Mouse (Mus musculus) gastrocnemius, adult 2 months (tissue): ENCODE measurements around the gene Glrp1. TPM values are rescaled to one million over a fixed set of nuclear protein-coding genes. Genes with fewer than 3 reads are reported as not detected.

Experiments
- DNase-seq: peaks from one replicate; pipeline ENCODE4 v3.0.0; 2022
- H3K27ac ChIP-seq: fragments of 200-600 bp; 2 replicates; pipeline ENCODE4 v1.8.1; 2022; ENCODE audit warnings: mild to moderate bottlenecking
- H3K4me3 ChIP-seq: fragments of 200-600 bp; 2 replicates; pipeline ENCODE4 v1.8.1; 2022; ENCODE audit warnings: mild to moderate bottlenecking, moderate library complexity
- CTCF ChIP-seq: fragments of 200-600 bp; IDR thresholded peaks from 2 replicates; pipeline ENCODE4 v1.8.1; 2022; ENCODE audit warnings: antibody characterized with exemption, mild to moderate bottlenecking, moderate library complexity
- intact Hi-C: fragments of 180-260 bp; cut with DNase I; formaldehyde crosslinking; loops from one replicate; pipeline ENCODE4 v1.15.1; 2025
- total RNA-seq, 2 experiments: library from RNA; stranded (reverse); gene quantifications; 2 replicates each; pipeline ENCODE4 v1.2.3; 2021

Glrp1 gene
- total RNA-seq, 2 experiments from 2014 or later: not detected

DNA sequence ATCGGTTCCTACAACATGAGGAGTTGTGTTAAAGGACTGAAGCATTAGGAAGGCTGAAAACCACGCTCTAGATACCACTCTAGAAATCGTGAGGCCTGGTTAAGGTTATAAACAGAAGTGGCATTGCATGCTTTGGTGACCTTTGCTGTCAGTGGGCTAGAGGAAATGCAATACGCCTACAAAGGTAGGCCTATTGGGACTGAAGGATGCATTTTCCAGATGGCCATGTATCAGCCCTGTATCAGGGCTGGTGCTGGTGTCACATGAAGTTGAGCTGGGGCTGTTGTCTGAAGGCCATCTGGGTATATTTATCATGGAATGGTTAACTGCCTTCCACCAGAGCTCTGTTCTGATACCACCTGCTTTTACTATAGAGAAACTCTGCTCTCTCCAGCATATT is 23.5 kb downstream of the Glrp1 start:
- intact Hi-C loops: no loop called here
- Histone ChIP-seq H3K4me3 (no peak overlapping the region), H3K27ac (no peak overlapping the region)
- DNase-seq: no peak
- no peak for TF ChIP-seq CTCF

DNA sequence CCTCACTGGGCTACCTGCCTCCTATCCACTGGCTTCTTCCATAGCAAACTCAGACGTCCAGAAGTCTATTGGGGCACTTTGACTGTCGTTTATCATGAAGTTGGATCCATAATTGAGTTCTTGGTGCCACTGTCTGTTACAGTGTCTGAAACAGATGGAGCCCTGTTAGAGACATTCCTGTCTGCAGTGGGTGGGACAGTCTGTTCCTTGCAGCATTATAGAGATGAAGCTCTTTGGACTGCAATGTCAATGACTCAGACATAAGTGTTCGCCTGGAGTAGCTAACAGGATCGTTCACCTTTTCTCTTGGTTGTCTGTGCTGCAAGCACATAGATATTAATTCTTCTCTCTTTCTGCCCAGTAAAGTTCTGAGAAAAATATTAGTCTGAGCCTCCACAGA is 25.8 kb downstream of the Glrp1 start:
- Histone ChIP-seq H3K27ac (no peak overlapping the region), H3K4me3 (no peak overlapping the region)
- no peak for TF ChIP-seq CTCF
- intact Hi-C loops: no loop called here
- no peak for DNase-seq

DNA sequence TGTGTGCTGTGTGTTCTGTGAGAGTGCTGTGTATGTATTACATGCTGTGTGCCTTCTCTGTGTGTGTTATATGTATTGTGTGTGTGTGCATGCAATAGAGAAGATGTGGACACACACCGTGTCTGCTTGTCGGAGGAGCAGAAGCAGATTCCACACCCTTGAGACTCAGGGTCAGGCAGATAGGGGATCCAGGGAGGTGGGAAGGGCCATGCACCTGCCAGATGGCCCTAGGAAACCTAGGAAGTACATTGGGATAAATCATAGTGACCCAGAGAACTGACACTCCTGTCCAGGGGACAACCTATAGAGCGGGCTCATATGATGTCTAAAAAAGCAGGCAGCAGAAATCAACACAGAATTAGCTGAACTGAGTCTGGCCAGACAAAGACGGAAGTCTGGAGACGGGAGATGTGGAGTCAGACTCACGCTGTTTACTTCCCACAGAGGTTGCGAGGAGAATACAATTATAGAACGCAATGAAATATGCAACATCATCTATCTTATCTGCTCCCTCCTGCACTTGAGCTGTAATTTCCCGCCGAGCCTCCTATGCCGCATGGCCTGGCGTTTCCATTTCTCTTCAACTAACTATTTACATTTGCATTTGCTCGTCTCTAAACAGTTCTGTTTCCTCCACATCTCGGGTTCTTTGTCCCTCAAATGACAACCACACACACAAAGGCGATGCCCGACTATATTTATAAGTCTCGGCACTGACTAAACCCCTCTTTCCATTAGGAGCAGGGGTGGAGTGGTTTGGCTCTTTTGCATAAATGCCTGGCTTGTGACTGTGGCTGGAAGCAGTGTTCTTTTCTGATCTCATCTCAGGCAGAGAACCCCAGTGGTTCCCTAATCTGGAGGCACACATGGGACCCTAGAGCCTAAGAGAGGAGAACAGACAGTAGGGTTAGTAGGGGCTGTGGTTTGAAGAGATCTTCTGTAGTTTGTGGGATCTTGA is 27.4 kb downstream of the Glrp1 start:
- Histone ChIP-seq H3K27ac (no peak overlapping the region), H3K4me3 (no peak overlapping the region)
- intact Hi-C loops: no loop called here
- TF ChIP-seq CTCF: no peak
- DNase-seq: no peak

DNA sequence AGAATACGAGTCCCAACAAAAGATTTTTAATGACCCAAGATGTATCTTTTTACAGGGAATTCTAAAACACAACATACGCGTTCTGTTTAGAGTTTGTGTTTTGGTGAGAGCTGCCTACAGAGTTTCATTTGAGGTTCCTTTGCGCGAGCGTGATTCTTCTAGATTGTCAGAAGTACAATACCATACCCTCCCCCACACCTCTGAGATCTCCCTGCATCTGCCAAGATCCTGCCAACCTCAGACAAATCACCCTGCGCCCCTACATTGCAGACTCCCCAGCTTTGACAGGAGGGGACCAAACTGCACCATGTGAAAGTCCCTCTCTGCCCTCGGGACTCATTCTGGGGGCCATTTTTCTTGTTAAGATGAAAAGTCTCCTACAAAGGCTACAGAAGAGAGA is 29.3 kb downstream of the Glrp1 start:
- Histone ChIP-seq H3K27ac (no peak overlapping the region), H3K4me3 (no peak overlapping the region)
- TF ChIP-seq CTCF: no peak
- DNase-seq: no peak
- intact Hi-C loops: no loop called here

DNA sequence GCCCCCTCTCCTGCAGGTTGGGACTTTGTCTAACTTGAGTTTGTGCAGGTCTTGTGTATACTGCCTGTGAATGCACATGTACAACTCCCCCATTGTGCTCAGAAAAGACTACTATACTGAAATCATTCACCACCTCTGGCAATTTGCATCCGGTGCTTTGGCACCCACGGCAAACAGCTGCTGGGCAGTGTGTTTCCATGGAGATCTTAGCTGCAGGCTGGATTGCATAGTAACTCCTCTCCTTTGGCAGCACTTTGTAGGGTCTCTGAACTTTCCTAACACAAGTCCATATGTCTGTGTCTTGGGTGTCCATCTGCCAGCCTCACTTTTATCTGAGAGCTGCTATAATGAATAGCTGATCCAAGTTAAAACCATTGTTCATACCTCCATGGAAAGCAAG is 31.7 kb downstream of the Glrp1 start:
- H3K27ac ChIP-seq: no peak overlapping the region
- no peak for TF ChIP-seq CTCF
- no peak for DNase-seq
- intact Hi-C loops: no loop called here
- no peak overlapping the region for H3K4me3 ChIP-seq

DNA sequence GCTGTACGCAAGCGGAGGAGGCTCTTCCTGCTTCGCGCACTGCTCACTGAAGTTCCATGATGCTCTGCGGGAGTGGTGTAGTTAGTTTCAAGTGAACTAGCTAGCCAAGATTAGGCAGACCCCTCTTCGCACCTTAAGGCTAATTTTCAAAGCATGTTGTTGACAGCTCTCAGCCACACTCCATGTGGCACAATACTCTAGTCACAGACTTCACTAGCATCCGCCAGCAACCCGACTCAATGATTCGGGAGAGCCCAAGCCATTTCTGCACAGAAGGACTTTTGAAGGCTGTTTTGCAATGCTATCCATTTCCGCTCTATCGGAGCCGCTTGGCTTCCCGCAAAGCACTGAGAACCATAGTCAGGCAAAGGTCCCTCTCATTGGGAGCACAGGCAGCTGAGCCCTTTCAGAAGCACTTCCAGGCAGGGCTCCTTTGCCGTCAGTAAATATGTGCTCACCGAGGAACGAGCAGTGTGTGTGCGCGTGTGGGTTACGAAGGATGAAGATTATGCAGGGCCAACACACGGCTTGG is 33.2 kb downstream of the Glrp1 start:
- no peak overlapping the region for H3K4me3 ChIP-seq
- intact Hi-C loops: no loop called here
- TF ChIP-seq CTCF: no peak
- no peak for DNase-seq
- H3K27ac ChIP-seq: no peak overlapping the region

DNA sequence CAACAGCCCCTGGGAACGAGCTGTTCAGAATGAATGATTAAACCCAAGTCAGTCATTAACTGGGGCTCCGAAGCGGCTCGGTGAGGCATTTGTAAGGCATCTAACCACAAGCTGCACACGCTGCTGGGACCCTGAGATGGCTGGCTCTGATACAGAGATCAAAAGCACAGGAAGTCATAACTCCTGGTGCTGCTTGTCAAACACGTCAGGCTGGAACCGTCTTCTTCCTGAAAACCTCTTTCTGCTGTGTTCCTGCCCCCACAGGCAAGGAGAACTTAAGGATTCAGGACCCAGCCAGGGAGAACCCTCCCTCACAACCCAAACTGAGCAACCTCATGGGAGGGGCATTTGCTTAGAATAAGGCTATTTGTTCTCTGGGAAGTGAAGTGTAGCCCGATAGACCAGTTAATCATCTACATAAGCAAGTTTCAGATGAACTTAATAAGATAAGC is 34.3 kb downstream of the Glrp1 start:
- no peak for TF ChIP-seq CTCF
- no peak overlapping the region for H3K4me3 ChIP-seq
- no peak overlapping the region for H3K27ac ChIP-seq
- no peak for DNase-seq
- intact Hi-C loops: no loop called here

DNA sequence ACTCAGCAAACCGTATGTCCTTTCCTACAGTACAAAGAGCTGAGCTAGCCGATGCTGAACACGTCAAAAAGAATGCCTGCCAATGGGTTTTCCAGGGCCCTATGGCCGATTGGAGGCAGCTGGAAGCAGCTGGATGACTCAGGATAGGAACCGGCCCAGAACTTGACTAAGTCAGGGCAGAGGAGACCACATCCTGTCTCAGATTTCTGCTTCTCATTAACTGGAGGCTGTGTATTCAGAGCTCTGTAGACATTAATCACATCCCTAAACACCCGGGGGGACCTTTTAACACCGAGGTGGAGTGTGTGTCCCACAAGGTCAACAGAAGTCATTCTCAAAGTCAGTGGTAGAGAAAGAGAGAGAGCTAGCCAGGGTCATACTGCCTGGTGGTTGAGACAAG is 35.3 kb downstream of the Glrp1 start:
- no peak for TF ChIP-seq CTCF
- H3K27ac ChIP-seq: no peak overlapping the region
- H3K4me3 ChIP-seq: no peak overlapping the region
- peak; percentile 56 for DNase-seq
- intact Hi-C loops: no loop called here

DNA sequence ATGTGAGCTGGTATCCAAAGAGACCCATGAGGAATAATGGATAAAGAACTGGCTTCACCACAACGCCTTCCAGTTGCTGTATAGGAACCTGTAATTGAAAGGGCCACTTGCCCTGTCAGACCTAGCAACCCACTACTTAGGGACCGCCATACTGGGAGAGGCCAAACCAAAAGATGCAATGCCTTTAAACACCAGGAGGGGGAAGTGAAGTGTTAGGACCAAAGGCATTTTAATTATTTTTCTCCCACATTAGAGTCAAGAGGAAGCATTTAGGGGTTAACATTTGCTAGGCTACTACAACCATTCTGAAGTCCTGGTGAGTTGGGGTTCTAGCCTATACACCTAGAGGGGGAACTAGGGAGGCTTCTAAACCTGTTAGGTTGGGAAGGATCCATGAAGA is 36.0 kb downstream of the Glrp1 start:
- DNase-seq: no peak
- no peak overlapping the region for H3K27ac ChIP-seq
- no peak for TF ChIP-seq CTCF
- intact Hi-C loops: no loop called here
- H3K4me3 ChIP-seq: no peak overlapping the region

DNA sequence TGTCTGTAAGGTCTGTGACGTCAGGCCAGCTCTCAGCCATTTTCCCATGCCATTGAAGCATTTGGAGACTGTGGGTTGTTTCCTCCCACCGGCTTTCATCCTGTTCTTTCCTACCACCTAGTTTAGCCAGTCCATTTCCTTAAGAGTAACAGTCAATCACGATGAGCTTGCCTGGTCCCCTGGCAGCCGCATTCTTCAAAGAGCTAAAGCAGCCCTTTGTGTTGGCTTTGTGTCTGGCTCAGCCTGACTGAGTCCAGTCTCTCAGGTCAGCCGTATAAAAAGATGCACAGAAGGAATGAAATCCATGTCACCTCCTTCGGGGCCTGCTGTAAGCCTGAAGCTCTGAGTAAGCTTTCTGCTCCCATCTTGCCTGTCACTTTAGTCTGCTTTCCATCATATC is 37.6 kb downstream of the Glrp1 start:
- H3K4me3 ChIP-seq: no peak overlapping the region
- no peak for TF ChIP-seq CTCF
- DNase-seq: no peak
- H3K27ac ChIP-seq: no peak overlapping the region
- intact Hi-C loops: no loop called here

DNA sequence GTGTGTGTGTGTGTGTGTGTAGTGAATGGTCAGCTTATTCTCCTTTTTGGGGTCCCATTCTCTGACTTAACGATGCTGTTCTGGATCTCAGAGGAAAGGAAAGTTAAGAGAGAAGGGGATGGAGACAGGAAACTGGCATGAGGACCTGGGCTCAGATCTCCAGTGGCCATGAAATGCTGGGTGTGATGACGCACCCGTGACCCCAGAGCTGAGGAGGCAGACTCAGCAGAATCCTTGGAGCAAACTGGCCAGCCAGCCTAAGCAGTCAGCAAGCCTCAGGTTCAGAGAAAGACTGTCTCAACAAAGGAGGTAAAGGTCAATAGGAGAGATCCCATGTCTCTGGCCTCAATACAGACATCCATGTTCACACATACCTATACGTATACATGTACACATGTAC is 40.1 kb downstream of the Glrp1 start:
- no peak for DNase-seq
- Histone ChIP-seq H3K27ac (no peak overlapping the region), H3K4me3 (no peak overlapping the region)
- no peak for TF ChIP-seq CTCF
- intact Hi-C loops: no loop called here

DNA sequence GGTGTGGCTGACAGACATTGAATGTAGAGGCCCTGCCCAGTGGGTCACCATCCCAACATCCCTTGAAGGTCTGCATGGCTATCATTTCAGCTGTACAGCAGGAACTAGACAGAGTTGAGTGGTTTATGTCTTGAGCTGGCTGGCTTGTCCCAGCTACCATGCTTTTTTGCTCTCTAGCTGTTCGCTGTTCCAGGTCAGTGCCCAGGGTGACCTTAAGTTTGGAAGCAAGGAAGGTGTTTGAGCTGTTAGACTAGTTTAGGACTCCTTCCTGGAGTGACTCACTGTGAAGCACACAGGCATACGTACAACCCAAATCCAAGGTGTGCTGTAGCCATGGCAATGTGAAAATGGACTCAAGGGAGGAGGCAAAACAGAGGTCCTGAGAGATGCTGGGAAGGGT is 41.5 kb downstream of the Glrp1 start:
- Histone ChIP-seq H3K27ac (no peak overlapping the region), H3K4me3 (no peak overlapping the region)
- DNase-seq: no peak
- TF ChIP-seq CTCF: no peak
- intact Hi-C loops: no loop called here

DNA sequence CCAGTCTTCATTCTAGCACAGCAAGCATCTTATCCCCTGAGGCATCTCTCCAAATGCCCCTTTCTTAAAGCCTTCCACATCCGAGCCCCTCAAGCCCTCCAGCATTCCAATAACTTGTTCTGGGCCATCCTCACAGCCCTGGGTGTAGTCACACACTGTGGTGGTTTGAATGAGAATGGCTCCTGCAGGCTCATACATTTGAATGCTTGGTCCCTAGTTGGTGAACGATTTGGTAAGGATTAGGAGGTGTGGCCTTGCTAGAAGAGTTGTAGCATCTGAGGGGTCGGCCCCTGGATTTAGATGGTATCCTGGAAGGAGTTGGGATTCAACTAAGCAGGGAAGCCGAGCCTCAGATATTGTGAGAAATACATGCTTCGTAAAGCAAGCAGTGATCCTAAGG is 42.0 kb downstream of the Glrp1 start:
- Histone ChIP-seq H3K4me3 (no peak overlapping the region), H3K27ac (no peak overlapping the region)
- no peak for TF ChIP-seq CTCF
- no peak for DNase-seq
- intact Hi-C loops: no loop called here
